Mouse (Mus musculus): Measurements from ENCODE around the gene Uqcc1. TPM values are rescaled to one million over a fixed set of nuclear protein-coding genes. Genes with fewer than 3 reads are reported as not detected.
A peak's percentile ranks its signal among the peaks of the same experiment; 100 is the strongest.

The Uqcc1 gene
- polyA plus RNA-seq, 1 experiment from 2014 or later = 85.3 TPM

DNA sequence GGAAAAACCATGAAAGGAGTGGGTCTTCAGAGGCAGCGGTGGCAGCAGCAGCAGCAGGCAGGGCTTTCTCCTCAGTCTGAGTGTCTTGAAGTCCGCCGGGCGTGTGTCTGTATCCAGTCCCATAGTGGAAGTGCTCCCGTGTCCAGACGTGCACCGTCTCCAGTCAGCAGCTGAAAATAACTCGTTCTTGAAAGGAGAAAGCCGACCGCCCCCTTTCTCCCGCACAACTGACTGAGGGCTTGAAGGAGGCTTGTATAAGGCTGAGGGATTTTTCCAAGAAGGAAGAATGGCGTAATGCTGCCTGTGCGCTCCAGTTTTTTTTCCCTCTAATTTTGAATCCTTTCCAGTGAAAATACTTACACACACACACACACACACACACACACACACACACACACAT is 15.0 kb upstream of the Uqcc1 start, which contains the start of gene Gdf5:
Gdf5 (minus strand) TSS at position 244 of the 400 bp plus-strand sequence.
- WGBS = 41% methylated on average over 13 of the region's 13 CpGs
- H3K4me1 ChIP-seq (ENCODE audit: control insufficient read depth, insufficient read depth, low read length) = peaks cover 13% of the 10 kb centered on the region; the same call in 1 of the 2 replicates
- no peak within 1 kb of the TSS for H3K4me3 ChIP-seq (ENCODE audit: low read depth, low read length)
- no peaks in the 10 kb centered on the region for H3K27me3 ChIP-seq (ENCODE audit: control insufficient read depth, insufficient read depth, low read length)
- no peaks in the 10 kb centered on the region for H3K9me3 ChIP-seq (replicated peaks; ENCODE audit: control insufficient read depth, low read length)
- H3K4me2 ChIP-seq (ENCODE audit: low read depth, low read length) = peak within 1 kb of the TSS; percentile 17; the same call in 1 of the 2 replicates
- H3K27ac ChIP-seq (replicated peaks; ENCODE audit: low read depth, low read length) = 0 out of 2 replicates have a peak within 1 kb of the TSS, but pooled peaks have one; percentile 47
- no peak within 1 kb of the TSS for H3K9ac ChIP-seq (replicated peaks; ENCODE audit: low read length)
- DNase-seq (ENCODE audit: low spot score) (peak; percentile 41), ATAC-seq (replicated peaks; ENCODE audit: insufficient number of reproducible peaks, low FRiP score, low TSS enrichment, low read depth) (no peak)
- no peaks in the 10 kb centered on the region for H3K36me3 ChIP-seq (replicated peaks; ENCODE audit: control insufficient read depth, insufficient read depth, low read depth, low read length)

GRCm38 (mm10) chr2:155944685-155945084 is 14.6 kb upstream of the Uqcc1 start:
- H3K9me3 ChIP-seq (replicated peaks; ENCODE audit: control insufficient read depth, low read length) = no peaks in the 10 kb centered on the region
- H3K4me3 ChIP-seq (ENCODE audit: low read depth, low read length) = no peak overlapping the region
- no peak for ATAC-seq (replicated peaks; ENCODE audit: insufficient number of reproducible peaks, low FRiP score, low TSS enrichment, low read depth)
- 0 out of 2 replicates have a peak overlapping the region, but pooled peaks have one; percentile 47 for H3K27ac ChIP-seq (replicated peaks; ENCODE audit: low read depth, low read length)
- no peaks in the 10 kb centered on the region for H3K27me3 ChIP-seq (ENCODE audit: control insufficient read depth, insufficient read depth, low read length)
- WGBS = 77% methylated on average over 4 of the region's 4 CpGs
- H3K36me3 ChIP-seq (replicated peaks; ENCODE audit: control insufficient read depth, insufficient read depth, low read depth, low read length) = no peaks in the 10 kb centered on the region
- H3K9ac ChIP-seq (replicated peaks; ENCODE audit: low read length) = no peak overlapping the region
- DNase-seq (ENCODE audit: low spot score) = no peak
- H3K4me2 ChIP-seq (ENCODE audit: low read depth, low read length) = peak overlapping the region; percentile 17; the same call in 1 of the 2 replicates
- peaks cover 10% of the 10 kb centered on the region; the same call in 1 of the 2 replicates for H3K4me1 ChIP-seq (ENCODE audit: control insufficient read depth, insufficient read depth, low read length)

DNA sequence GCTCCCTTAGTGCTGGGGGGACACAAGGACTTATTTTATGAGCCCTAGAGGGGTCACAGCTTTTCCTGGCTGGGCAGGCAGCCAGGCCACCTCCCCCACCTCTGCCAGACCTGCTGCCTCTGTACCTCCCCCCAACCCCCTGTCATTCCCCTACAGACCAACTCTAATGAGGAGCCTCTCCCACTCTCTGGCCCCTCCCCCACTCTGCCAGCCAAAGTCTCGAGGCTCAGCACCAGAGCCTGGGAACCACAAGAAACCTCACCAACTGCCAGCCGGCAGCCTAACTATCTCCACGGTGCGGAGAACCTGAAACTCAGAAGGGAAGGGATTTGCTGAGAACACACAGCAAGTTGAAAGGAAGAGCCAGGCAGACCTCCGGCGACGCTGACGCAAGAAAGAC is 13.4 kb upstream of the Uqcc1 start:
- H3K9ac ChIP-seq (replicated peaks; ENCODE audit: low read length) = no peak overlapping the region; the same call in 1 of the 2 replicates
- no peak overlapping the region for H3K27ac ChIP-seq (replicated peaks; ENCODE audit: low read depth, low read length)
- no peak overlapping the region for H3K4me3 ChIP-seq (ENCODE audit: low read depth, low read length)
- H3K9me3 ChIP-seq (replicated peaks; ENCODE audit: control insufficient read depth, low read length) = no peaks in the 10 kb centered on the region
- H3K27me3 ChIP-seq (ENCODE audit: control insufficient read depth, insufficient read depth, low read length) = no peaks in the 10 kb centered on the region
- peaks cover 3% of the 10 kb centered on the region; the same call in 1 of the 2 replicates for H3K4me1 ChIP-seq (ENCODE audit: control insufficient read depth, insufficient read depth, low read length)
- 1% methylated on average over 8 of the region's 8 CpGs for WGBS
- ATAC-seq (replicated peaks; ENCODE audit: insufficient number of reproducible peaks, low FRiP score, low TSS enrichment, low read depth) = no peak
- no peaks in the 10 kb centered on the region for H3K36me3 ChIP-seq (replicated peaks; ENCODE audit: control insufficient read depth, insufficient read depth, low read depth, low read length)
- peak; percentile 62 for DNase-seq (ENCODE audit: low spot score)
- peak overlapping the region; percentile 28 for H3K4me2 ChIP-seq (ENCODE audit: low read depth, low read length)

DNA sequence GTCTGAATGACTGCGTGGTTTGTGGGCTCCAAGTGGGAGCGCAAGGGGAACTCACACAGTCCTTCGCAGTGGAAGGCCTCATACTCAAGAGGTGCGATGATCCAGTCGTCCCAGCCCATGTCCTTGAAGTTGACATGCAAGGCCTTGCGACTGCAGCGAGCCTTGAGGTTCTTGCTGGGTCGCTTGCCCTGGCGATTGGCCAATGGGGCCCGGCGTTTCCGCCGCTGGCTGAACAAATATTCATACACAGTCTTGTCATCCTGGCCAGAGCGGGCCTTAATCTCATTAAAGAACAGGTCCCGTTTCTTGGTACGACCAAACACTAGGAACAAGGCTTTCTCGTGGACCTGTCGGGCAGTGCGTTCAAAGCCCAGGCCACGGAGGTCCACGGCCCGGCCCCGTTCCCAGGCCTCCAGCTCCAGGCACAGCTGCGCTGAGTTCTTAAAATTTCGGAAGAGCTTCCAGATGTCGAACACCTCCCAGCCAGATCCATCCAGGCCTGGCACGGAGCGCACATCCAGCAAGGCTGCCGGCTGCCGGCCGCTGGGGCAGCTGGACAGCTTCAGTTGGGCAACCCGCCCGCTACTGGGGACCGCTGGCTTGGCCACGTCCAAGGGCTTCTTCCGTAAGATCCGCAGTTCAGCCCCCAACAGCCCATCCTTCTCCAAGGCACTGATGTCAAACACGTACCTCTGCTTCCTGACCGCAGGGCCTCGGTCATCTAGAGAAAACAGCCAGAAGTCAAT is 11.8 kb upstream of the Uqcc1 start:
- Histone ChIP-seq H3K27me3 (ENCODE audit: control insufficient read depth, insufficient read depth, low read length) (no peaks in the 10 kb centered on the region), H3K27ac (replicated peaks; ENCODE audit: low read depth, low read length) (no peak overlapping the region), H3K4me3 (ENCODE audit: low read depth, low read length) (no peak overlapping the region), H3K9ac (replicated peaks; ENCODE audit: low read length) (no peak overlapping the region), H3K4me2 (ENCODE audit: low read depth, low read length) (no peak overlapping the region), H3K9me3 (replicated peaks; ENCODE audit: control insufficient read depth, low read length) (no peaks in the 10 kb centered on the region), H3K36me3 (replicated peaks; ENCODE audit: control insufficient read depth, insufficient read depth, low read depth, low read length) (no peaks in the 10 kb centered on the region), H3K4me1 (ENCODE audit: control insufficient read depth, insufficient read depth, low read length) (peaks cover 3% of the 10 kb centered on the region; the same call in 1 of the 2 replicates)
- DNase-seq (ENCODE audit: low spot score) (no peak), ATAC-seq (replicated peaks; ENCODE audit: insufficient number of reproducible peaks, low FRiP score, low TSS enrichment, low read depth) (no peak)
- 79% methylated on average over 40 of the region's 40 CpGs for WGBS

- Histone ChIP-seq H3K4me1 (ENCODE audit: control insufficient read depth, insufficient read depth, low read length) (peaks cover 3% of the 10 kb centered on the region; the same call in 1 of the 2 replicates), H3K9ac (replicated peaks; ENCODE audit: low read length) (no peak within 1 kb of the TSS), H3K36me3 (replicated peaks; ENCODE audit: control insufficient read depth, insufficient read depth, low read depth, low read length) (no peaks in the 10 kb centered on the region), H3K9me3 (replicated peaks; ENCODE audit: control insufficient read depth, low read length) (no peaks in the 10 kb centered on the region), H3K4me3 (ENCODE audit: low read depth, low read length) (no peak within 1 kb of the TSS), H3K27me3 (ENCODE audit: control insufficient read depth, insufficient read depth, low read length) (no peaks in the 10 kb centered on the region), H3K27ac (replicated peaks; ENCODE audit: low read depth, low read length) (no peak within 1 kb of the TSS), H3K4me2 (ENCODE audit: low read depth, low read length) (no peak within 1 kb of the TSS)
- no peak for DNase-seq (ENCODE audit: low spot score)
- 82% methylated on average over 3 of the region's 3 CpGs for WGBS
- ATAC-seq (replicated peaks; ENCODE audit: insufficient number of reproducible peaks, low FRiP score, low TSS enrichment, low read depth) = no peak
Observed at GRCm38 (mm10) chr2:155940681-155941080, 10.6 kb upstream of the Uqcc1 start, which contains the start of gene Gm15557. Gm15557 (plus strand) TSS chr2:155940728.

DNA sequence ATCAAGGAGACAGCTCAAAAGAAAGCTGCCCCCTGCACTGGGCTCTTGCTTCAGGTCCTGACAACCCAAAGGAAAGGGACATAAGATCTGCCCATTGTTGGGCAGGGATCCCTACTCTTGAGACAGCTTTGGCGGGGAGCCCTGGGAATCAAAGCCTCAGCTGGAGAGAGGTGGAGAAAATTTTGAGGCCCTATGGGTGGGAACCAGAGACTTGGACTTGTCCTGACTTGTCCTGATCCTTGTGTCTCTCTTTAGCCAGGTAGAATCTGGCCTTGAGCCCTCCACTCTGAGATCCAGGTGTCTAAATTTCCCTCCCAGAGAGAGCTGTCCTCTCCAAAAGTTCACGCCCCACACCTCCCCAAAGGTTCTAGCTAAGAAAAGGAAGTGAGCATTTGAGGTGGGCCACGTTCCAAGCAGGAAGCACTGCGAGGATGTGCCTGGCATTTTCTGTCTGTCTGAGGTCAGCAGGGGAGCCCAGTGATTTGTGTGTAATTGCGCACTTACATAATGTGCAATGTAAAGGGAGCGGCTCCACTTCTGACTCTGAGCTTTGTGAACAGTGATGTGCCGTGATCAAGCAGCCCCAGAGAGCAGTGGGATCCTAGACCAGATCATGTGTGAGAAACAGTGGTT is 9.9 kb upstream of the Uqcc1 start:
- H3K27me3 ChIP-seq (ENCODE audit: control insufficient read depth, insufficient read depth, low read length) = no peaks in the 10 kb centered on the region
- H3K9me3 ChIP-seq (replicated peaks; ENCODE audit: control insufficient read depth, low read length) = no peaks in the 10 kb centered on the region
- H3K4me3 ChIP-seq (ENCODE audit: low read depth, low read length) = no peak overlapping the region
- DNase-seq (ENCODE audit: low spot score) (no peak), ATAC-seq (replicated peaks; ENCODE audit: insufficient number of reproducible peaks, low FRiP score, low TSS enrichment, low read depth) (no peak)
- H3K27ac ChIP-seq (replicated peaks; ENCODE audit: low read depth, low read length) = no peak overlapping the region
- no peaks in the 10 kb centered on the region for H3K36me3 ChIP-seq (replicated peaks; ENCODE audit: control insufficient read depth, insufficient read depth, low read depth, low read length)
- H3K4me1 ChIP-seq (ENCODE audit: control insufficient read depth, insufficient read depth, low read length) = peaks cover 3% of the 10 kb centered on the region; the same call in 1 of the 2 replicates
- H3K4me2 ChIP-seq (ENCODE audit: low read depth, low read length) = no peak overlapping the region
- no peak overlapping the region for H3K9ac ChIP-seq (replicated peaks; ENCODE audit: low read length)
- 68% methylated on average over 7 of the region's 7 CpGs for WGBS

DNA sequence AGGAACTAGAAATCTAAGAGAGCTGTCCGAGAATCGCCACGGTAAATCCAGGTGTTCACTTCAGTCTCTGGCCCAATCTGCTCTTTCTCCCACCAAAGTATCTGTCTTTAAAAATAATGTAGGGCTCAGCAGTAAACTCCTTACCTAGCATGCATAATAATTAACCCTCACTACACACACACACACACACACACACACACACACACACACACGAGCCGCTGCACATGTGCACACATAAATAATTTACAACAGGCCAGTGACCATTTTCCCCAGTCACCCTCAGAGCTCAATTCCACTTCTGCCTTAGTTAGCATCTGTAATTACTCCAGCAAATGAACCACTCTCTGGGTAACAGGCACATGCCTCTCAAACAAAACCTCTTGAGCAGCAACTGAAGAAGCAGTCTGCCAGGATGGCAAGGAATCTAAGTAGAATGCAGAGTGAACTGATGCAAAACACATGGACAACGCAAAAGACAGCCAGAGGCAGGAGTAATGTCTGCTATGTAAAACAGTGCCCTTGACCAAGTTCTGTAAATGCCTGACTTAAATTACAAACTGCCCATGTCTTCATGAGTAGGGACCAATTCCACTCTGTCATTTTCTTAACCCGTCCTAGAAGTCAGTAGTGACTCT is 1.3 kb downstream of the Uqcc1 start:
- no peak overlapping the region for H3K9ac ChIP-seq (replicated peaks; ENCODE audit: low read length)
- no peak overlapping the region for H3K27ac ChIP-seq (replicated peaks; ENCODE audit: low read depth, low read length)
- H3K9me3 ChIP-seq (replicated peaks; ENCODE audit: control insufficient read depth, low read length) = no peaks in the 10 kb centered on the region
- peaks cover 2% of the 10 kb centered on the region; the same call in 1 of the 2 replicates for H3K4me1 ChIP-seq (ENCODE audit: control insufficient read depth, insufficient read depth, low read length)
- H3K36me3 ChIP-seq (replicated peaks; ENCODE audit: control insufficient read depth, insufficient read depth, low read depth, low read length) = no peaks in the 10 kb centered on the region
- H3K4me2 ChIP-seq (ENCODE audit: low read depth, low read length) = peak overlapping the region; percentile 61
- ATAC-seq (replicated peaks; ENCODE audit: insufficient number of reproducible peaks, low FRiP score, low TSS enrichment, low read depth) = no peak
- H3K27me3 ChIP-seq (ENCODE audit: control insufficient read depth, insufficient read depth, low read length) = no peaks in the 10 kb centered on the region
- peak; percentile 54 for DNase-seq (ENCODE audit: low spot score)
- H3K4me3 ChIP-seq (ENCODE audit: low read depth, low read length) = peak overlapping the region; percentile 67
- WGBS = 72% methylated on average over 7 of the region's 7 CpGs
